Mouse (Mus musculus) left cerebral cortex, postnatal 4 days (tissue): ENCODE data around the gene Lipc. TPM values are rescaled to one million over a fixed set of nuclear protein-coding genes. Genes with fewer than 3 reads are reported as not detected.

Source experiments
- DNase-seq: peaks from one replicate; pipeline ENCODE4 v3.0.0-alpha.2; 2022
- intact Hi-C: fragments of 180-260 bp; cut with DNase I; formaldehyde crosslinking; loops from one replicate; pipeline ENCODE4 v1.15.1; 2025
- total RNA-seq, 2 experiments: library from RNA; stranded (reverse); gene quantifications; 2 replicates each; pipeline ENCODE4 v1.2.3; 2021

The Lipc gene
- total RNA-seq, 2 experiments from 2014 or later = not detected

DNA sequence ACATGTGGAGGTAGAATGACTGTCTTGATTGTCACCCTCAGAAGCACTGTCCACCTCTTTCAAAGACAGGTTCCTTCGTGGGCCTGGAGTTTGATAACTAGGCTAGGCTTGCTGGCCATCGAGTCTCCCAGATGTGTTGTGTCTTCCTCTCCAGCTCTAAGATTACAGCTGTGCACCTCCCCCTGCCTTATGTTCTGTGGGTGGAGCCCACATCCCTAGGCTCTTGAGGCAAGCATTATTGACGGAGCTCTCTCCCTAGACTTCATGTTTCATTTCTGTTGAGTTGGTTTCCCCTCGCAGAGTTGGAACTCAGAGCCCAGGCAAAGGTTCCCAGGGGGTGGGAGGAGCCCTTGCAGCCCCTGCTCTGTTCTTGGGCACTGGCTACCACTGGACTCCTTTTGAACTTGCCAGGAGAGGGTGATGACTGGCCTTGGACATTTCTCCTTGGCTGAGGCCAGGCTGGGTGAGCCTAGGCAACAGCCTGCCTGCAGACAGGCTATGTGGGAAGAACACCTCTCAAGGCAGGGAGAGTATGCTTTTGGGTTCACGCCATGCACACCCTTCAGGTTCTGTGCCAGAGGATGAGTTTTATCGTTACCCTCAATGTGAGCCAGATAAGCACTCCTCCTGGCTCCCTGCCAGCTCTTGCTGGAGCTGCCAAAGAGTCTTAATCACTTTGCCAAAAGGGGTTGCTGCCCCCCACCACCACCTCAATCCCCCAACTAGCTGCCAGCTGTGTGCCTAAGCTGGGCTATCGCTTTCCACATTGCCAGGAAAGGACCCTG, 30.1 kb downstream of the Lipc start:
- intact Hi-C loops = no loop called here
- peak; percentile 94 for DNase-seq

- no peak for DNase-seq
- intact Hi-C loops = no loop called here
These were observed 30.9 kb downstream of the Lipc start for GRCm38 (mm10) chr9:70921132-70921531.

DNA sequence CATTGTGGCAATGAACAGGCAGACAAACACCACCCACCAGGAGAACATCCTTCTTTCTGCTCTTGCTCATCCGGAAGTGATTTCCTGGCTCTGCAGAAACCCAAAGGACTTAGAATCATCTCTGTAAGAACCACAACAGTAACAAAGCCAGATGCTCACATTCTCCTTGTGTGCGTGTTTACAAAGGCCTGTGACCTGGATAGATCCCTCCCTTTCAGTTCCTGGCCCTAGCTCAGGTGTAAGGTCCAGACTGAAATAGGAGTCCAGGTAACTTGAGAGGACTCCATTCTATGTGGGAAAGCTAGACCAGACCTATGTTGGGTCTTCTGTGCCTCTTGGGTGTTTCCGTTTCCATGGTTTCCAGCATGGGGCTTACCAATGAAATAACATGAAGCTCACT, 32.8 kb downstream of the Lipc start:
- intact Hi-C loops = no loop called here
- DNase-seq = no peak

DNA sequence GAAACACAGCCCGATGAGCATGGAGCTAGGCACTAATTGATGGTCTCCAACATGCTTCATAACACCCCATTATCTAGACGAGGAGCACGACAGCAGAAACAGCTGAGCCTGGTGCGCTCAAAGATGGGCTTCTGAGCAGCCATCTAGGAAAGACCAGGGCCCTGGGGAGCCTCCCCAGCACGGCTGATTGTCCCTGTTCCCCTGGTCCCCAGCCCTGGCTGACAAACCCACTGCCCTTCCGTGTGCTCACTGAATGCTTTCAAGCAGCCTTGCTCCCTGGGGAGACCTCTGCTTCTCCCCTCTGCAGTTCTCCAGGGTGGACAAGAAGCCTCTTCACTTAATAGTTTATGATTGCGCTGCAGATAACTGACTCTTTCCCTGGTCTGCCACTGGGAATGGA, 35.5 kb downstream of the Lipc start:
- DNase-seq = no peak
- intact Hi-C loops = no loop called here

- no peak for DNase-seq
- intact Hi-C loops = no loop called here
These were observed 36.7 kb downstream of the Lipc start for GRCm38 (mm10) chr9:70915356-70915685.

GRCm38 (mm10) chr9:70914659-70915355, 37.2 kb downstream of the Lipc start:
- intact Hi-C loops = no loop called here
- no peak for DNase-seq

DNA sequence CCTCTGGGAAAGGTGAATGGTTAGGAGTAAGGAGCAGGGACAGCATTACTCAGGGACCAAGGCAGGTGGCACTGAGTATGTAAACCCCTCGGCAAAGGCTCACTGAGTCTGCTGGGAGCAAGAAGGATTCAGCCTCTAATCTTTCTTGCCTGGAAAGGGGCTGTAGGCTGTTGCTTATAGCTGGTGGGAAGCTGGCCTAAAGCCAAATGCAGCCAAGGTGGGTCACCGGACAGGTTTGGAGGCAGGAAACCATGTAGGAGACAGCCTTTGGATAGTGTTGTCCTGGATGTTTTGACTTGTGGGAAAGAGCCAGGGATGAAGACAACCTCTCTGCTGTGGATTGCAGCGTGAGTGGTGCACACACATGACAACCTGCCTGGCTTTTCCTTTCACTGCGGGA, 40.9 kb downstream of the Lipc start:
- intact Hi-C loops = no loop called here
- DNase-seq = no peak

GRCm38 (mm10) chr9:70910351-70910750, 41.7 kb downstream of the Lipc start:
- intact Hi-C loops = no loop called here
- no peak for DNase-seq

DNA sequence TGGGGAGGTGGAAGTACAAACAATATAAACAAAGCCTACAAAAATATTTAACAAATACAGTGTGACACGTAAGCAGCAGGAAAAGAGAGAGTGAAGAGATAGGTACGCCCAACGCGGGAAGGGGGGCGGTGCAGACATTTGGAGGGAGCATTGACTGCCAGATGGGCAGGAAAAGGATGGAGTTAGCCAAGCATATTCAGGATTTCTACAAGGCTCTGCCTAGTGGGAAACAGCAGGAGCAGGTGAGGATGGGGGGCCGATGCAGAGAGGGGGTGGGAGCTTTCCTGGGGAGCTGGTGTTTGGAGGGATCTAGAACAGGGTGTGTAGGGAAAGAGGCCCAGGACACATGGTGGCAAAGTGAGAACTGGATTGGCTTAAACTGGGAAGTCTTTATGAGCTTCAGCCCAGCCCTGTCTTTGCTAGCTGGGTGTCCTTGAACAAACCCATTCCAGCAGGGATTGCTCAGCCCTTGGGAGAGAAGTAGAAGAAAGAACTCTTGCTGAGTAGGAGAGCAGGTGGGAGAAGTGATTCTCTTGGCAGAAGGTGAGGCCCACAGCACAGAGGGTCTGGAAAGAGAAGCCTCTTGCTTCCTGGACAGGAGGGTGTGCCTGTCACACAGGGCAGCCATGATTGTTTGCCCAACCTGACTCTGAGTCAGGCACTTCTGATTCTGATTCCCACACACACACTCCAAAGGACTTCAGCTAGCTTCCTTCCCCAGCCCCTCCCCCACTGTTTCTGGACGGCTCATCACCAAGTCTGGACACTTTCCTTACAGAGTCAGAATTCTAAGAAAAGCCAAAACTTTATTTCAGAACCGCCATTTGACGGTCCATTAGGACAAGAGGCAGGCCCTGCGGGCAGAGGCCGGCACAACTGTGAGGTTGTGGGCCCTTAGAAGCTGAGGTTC, 49.0 kb downstream of the Lipc start:
- DNase-seq = no peak
- intact Hi-C loops = no loop called here

- no peak for DNase-seq
- intact Hi-C loops = no loop called here
These were observed 57.8 kb downstream of the Lipc start for GRCm38 (mm10) chr9:70894201-70894600.

- intact Hi-C loops = no loop called here
- DNase-seq = no peak
These were observed 58.5 kb downstream of the Lipc start for GRCm38 (mm10) chr9:70893526-70893925.

- DNase-seq = no peak
- intact Hi-C loops = no loop called here
These were observed 59.4 kb downstream of the Lipc start for GRCm38 (mm10) chr9:70892627-70893026.

- intact Hi-C loops = no loop called here
- no peak for DNase-seq
These were observed 60.4 kb downstream of the Lipc start for GRCm38 (mm10) chr9:70891431-70892133.

DNA sequence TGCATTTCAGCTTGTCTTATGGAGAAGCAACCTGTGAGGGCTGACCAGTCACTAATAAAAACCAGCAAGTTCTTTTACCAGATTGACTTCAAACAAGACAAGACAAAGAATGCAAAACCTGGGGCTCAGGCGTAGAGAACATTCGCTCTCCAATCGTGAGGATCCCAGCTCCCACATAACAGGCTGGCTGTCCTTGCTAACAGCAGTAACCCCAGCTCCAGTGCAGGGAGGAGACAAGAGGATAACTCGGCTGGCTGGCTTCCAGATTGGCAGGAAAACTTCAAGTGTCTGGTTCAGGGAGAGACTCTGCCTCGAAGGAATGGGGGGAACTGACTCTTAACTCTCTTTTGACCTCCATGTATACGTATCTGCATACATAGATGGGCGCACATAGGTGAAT, 61.3 kb downstream of the Lipc start:
- no peak for DNase-seq

DNA sequence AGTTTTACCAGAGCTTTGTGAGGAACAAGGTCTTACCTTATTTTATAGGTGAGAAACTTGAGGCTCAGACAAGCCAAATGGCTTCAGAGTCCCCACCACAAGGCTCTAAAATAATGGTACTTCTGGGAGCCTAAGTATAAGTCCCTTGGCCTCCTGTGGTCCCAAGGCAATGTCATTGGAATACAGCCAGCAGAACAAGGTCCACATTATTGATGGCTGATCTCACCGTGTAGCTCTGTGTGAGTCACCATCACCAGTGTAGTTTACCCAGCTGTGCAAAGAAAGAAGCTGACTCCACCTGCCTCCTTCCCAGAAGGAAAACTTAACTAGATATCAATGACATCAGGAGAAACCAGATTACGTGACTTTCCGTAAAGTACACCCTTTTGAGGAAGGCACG, 63.1 kb downstream of the Lipc start:
- DNase-seq = no peak
- intact Hi-C loops = no loop called here

More for the DNA sequence above, 61.3 kb downstream of the Lipc start:
- intact Hi-C loops = no loop called here

- no peak for DNase-seq
- intact Hi-C loops = no loop called here
These were observed 63.5 kb downstream of the Lipc start for GRCm38 (mm10) chr9:70888556-70888955.

- DNase-seq = no peak
- intact Hi-C loops = no loop called here
These were observed 70.0 kb downstream of the Lipc start for GRCm38 (mm10) chr9:70881982-70882381.

DNA sequence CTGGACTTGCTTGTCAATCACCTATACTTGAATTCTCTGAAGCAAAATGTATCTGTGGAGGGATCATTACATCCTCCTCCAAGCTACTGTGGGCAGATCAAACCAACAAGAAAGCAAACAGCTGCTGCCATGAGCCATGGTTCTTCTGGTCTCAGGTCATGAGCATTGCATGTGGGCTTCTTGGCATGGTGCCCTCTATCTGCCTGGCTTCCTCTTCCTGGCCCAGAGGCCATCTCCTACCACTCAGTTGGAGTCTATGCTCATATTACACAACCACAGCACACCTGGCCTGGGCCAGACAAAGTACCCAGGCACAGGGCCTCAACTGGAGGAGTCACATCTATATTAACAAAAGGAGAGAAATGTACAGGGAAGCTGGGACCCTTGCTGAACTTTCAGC, 73.2 kb downstream of the Lipc start:
- DNase-seq = no peak
- intact Hi-C loops = no loop called here

GRCm38 (mm10) chr9:70878157-70878556, 73.9 kb downstream of the Lipc start:
- intact Hi-C loops = no loop called here
- no peak for DNase-seq

GRCm38 (mm10) chr9:70875490-70875889, 76.5 kb downstream of the Lipc start:
- intact Hi-C loops = no loop called here
- no peak for DNase-seq

DNA sequence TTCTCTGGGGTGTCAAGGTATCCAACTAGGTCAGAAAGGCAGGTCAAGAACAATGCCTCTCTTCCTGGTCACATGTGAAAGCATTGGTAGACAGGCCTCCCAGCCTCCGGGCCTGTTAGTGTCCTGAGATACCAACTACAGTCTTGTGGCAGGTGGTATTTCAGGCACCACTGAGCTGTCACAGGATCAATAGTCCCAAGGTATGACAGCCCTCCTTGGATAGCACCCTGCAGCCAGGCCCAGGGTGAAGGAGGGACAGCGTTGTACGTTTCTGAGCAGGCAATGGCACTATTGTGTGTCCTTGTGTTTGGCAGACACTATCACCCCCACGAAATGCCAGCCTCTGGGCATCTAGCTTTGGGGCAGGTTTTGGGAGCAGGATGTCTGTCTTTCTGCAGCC, 77.0 kb downstream of the Lipc start:
- intact Hi-C loops = no loop called here

More for the DNA sequence above, 77.0 kb downstream of the Lipc start:
- no peak for DNase-seq
